Mouse (Mus musculus): ENCODE results near the gene Hexa. TPM values are rescaled to one million over a fixed set of nuclear protein-coding genes. Genes with fewer than 3 reads are reported as not detected.

Hexa gene
- total and polyA plus RNA-seq, 3 experiments, result 37.1 to 65.8 (median 38.0) TPM

DNA sequence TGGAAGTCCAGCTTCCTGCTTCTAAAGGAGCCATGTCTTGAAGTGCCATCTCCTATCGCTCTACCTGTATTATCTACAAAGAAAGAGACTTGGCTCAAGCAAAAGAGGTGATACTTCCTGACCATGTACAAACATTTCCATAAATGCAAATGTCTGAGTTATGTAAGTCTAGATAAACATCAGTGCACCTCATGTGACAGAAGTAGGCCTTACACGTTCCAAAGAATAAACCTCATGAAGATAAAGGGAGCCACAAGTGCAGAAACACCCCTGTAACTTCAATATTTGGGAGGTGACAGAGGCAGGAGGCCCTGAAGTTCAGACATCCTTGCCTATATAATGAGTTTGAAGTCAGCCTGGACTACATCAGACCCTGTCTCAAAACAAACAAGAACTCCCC, 32.5 kb downstream of the Hexa start:
- Histone ChIP-seq H3K27ac (ENCODE audit: insufficient read depth, low read depth) (no peak overlapping the region), H3K79me2 (replicated peaks; ENCODE audit: control insufficient read depth, extremely low read depth, insufficient read depth, poor library complexity, severe bottlenecking) (no peaks in the 10 kb centered on the region), H3K27me3 (replicated peaks) (peaks cover 9% of the 10 kb centered on the region), H3K36me3 (replicated peaks in 1 of 2; ENCODE audit: control insufficient read depth in 1 of 2, insufficient read depth in 1 of 2, low read length in 1 of 2) (no peaks in the 10 kb centered on the region), H3K4me2 (ENCODE audit: insufficient read depth, low read depth, poor library complexity, severe bottlenecking) (no peak overlapping the region), H3K4me1 (ENCODE audit: control insufficient read depth in 1 of 2, insufficient read depth in 2 of 2) (peaks cover 3 to 6% of the 10 kb centered on the region in 2 experiments; a peak in 3 of 4 replicates), H3K4me3 (replicated peaks in 1 of 3; ENCODE audit: low read depth in 2 of 3, low read length in 2 of 3, poor library complexity in 1 of 3) (no peak overlapping the region), H3K9ac (ENCODE audit: insufficient read depth, low read depth) (no peak overlapping the region), H3K9me3 (replicated peaks; ENCODE audit: low read length) (no peaks in the 10 kb centered on the region)
- TF ChIP-seq ETS1 (conservative IDR thresholded peaks at IDR 0.05; ENCODE audit: low read depth, low read length) (no peak), JUND (conservative IDR thresholded peaks at IDR 0.05; ENCODE audit: low read depth, low read length) (no peak), ZC3H11A (IDR thresholded peaks at IDR 0.05; ENCODE audit: low read depth, low read length) (no peak), IRF4 (IDR thresholded peaks at IDR 0.05; ENCODE audit: low read depth, low read length) (no peak), MYC (IDR thresholded peaks at IDR 0.05; ENCODE audit: low read depth, low read length) (no peak), TCF12 (IDR thresholded peaks at IDR 0.05; ENCODE audit: low read depth, low read length) (no peak), ELF1 (IDR thresholded peaks at IDR 0.05; ENCODE audit: low read depth, low read length) (no peak), HCFC1 (IDR thresholded peaks at IDR 0.05; ENCODE audit: low read depth, low read length) (no peak), MAX (IDR thresholded peaks at IDR 0.05; ENCODE audit: low read length) (no peak), NELFE (IDR thresholded peaks at IDR 0.05; ENCODE audit: low read depth, low read length) (no peak), USF1 (IDR thresholded peaks at IDR 0.05; ENCODE audit: low read depth, low read length) (no peak), NRF1 (IDR thresholded peaks at IDR 0.05; ENCODE audit: low read depth, low read length) (no peak)
- DNase-seq (ENCODE audit: extremely low read depth), result no peak
- in situ Hi-C loops (cut with MboI; ENCODE audit: low pct_ligation_motif_present, low pct_unique_long_range_greater_than_20kb, low sequenced_read_pairs) (no loop called here), dilution Hi-C loops (cut with MboI; ENCODE audit: extremely low pct_ligation_motif_present, extremely low pct_unique_long_range_greater_than_20kb, low sequenced_read_pairs) (no loop called here)

DNA sequence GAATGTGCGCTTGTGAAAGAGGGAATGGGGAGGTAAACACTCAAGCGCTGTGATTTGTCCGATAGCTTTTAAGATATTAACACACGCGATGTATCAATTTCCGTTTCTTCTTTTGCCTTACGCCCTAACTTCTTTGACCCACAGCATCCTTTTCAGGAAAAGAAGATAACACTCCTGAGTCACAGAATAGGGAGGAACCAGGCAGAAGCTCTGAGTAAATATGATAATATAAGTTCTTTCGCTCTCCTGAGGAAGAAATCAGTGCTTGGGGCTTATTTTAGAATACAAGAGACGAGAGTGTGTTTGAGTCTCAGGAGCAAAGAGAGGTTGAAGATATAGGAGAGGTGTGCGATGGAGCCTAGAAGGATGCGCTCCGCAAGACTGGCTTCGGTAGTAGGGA, 38.1 kb downstream of the Hexa start:
- Histone ChIP-seq H3K4me1 (ENCODE audit: control insufficient read depth in 1 of 2, insufficient read depth in 2 of 2) (peaks cover 5 to 10% of the 10 kb centered on the region in 2 experiments), H3K4me2 (ENCODE audit: insufficient read depth, low read depth, poor library complexity, severe bottlenecking) (peak overlapping the region; percentile 83), H3K4me3 (replicated peaks in 1 of 3; ENCODE audit: low read depth in 2 of 3, low read length in 2 of 3, poor library complexity in 1 of 3) (peak overlapping the region in 1 of 3 experiments; percentile 63), H3K27me3 (replicated peaks) (peaks cover 62% of the 10 kb centered on the region), H3K79me2 (replicated peaks; ENCODE audit: control insufficient read depth, extremely low read depth, insufficient read depth, poor library complexity, severe bottlenecking) (no peaks in the 10 kb centered on the region), H3K9ac (ENCODE audit: insufficient read depth, low read depth) (peak overlapping the region; percentile 1; the same call in 1 of the 2 replicates), H3K9me3 (replicated peaks; ENCODE audit: low read length) (no peaks in the 10 kb centered on the region), H3K27ac (ENCODE audit: insufficient read depth, low read depth) (no peak overlapping the region), H3K36me3 (replicated peaks in 1 of 2; ENCODE audit: control insufficient read depth in 1 of 2, insufficient read depth in 1 of 2, low read length in 1 of 2) (no peaks in the 10 kb centered on the region)
- no peak for DNase-seq (ENCODE audit: extremely low read depth)
- TF ChIP-seq NRF1 (IDR thresholded peaks at IDR 0.05; ENCODE audit: low read depth, low read length) (no peak), MAFK (IDR thresholded peaks at IDR 0.05; ENCODE audit: insufficient replicate concordance, low read length) (no peak), MAX (IDR thresholded peaks at IDR 0.05; ENCODE audit: low read length) (no peak), CHD2 (IDR thresholded peaks at IDR 0.05; ENCODE audit: low read length) (no peak), RCOR1 (conservative IDR thresholded peaks at IDR 0.05; ENCODE audit: low read depth, low read length) (no peak), MEF2A (IDR thresholded peaks at IDR 0.05; ENCODE audit: borderline replicate concordance, low read depth, low read length) (no peak), TBP (conservative IDR thresholded peaks at IDR 0.05; ENCODE audit: low read depth, low read length) (no peak), POLR2AphosphoS2 (IDR thresholded peaks at IDR 0.05; ENCODE audit: low read depth, low read length) (no peak), NELFE (IDR thresholded peaks at IDR 0.05; ENCODE audit: low read depth, low read length) (no peak), GABPA (IDR thresholded peaks at IDR 0.05; ENCODE audit: insufficient replicate concordance, low read depth, low read length) (no peak), ETS1 (conservative IDR thresholded peaks at IDR 0.05; ENCODE audit: low read depth, low read length) (no peak)
- dilution Hi-C loops (cut with MboI; ENCODE audit: extremely low pct_ligation_motif_present, extremely low pct_unique_long_range_greater_than_20kb, low sequenced_read_pairs) (no loop called here), in situ Hi-C loops (cut with MboI; ENCODE audit: low pct_ligation_motif_present, low pct_unique_long_range_greater_than_20kb, low sequenced_read_pairs) (no loop called here)

All from CH12.LX (cell line).